Mouse (Mus musculus): ENCODE measurements around the gene Pagr1a. TPM values are rescaled to one million over a fixed set of nuclear protein-coding genes. Genes with fewer than 3 reads are reported as not detected.

Gene Pagr1a
- 43.9 and 47.7 TPM in 2 replicates for polyA plus RNA-seq (2014; fragmentation: Nextera tagmentation; extraction: Ambion mirVana)

- Histone ChIP-seq H3K27ac (ENCODE audit: low read depth) (peak within 1 kb of the TSS; percentile 87), H3K9ac (ENCODE audit: low read length) (peak within 1 kb of the TSS; percentile 73), H3K4me2 (ENCODE audit: low read length) (peak within 1 kb of the TSS; percentile 88), H3K4me3 (ENCODE audit: low read depth, low read length) (peak within 1 kb of the TSS; percentile 72), H3K27me3 (replicated peaks; ENCODE audit: control insufficient read depth, insufficient read depth, low read length) (no peaks in the 10 kb centered on the region), H3K4me1 (replicated peaks; ENCODE audit: control insufficient read depth, insufficient read depth, low read length) (peaks cover 47% of the 10 kb centered on the region), H3K36me3 (ENCODE audit: control insufficient read depth, insufficient read depth, low read length) (peaks cover 31% of the 10 kb centered on the region), H3K9me3 (ENCODE audit: control insufficient read depth, low read length) (no peaks in the 10 kb centered on the region)
- ATAC-seq (replicated peaks; ENCODE audit: low FRiP score, low TSS enrichment, low read depth) = peak; percentile 73
- peak; percentile 99 for DNase-seq (ENCODE audit: low spot score)
- 3% methylated on average over 39 of the region's 39 CpGs for WGBS
Observed at GRCm38 (mm10) chr7:127016971-127017949, at the start of gene Pagr1a. Gene Pagr1a (minus strand): TSS chr7:127017352.

- ATAC-seq (replicated peaks; ENCODE audit: low FRiP score, low TSS enrichment, low read depth) (no peak), DNase-seq (ENCODE audit: low spot score) (no peak)
- Histone ChIP-seq H3K9ac (ENCODE audit: low read length) (no peak overlapping the region), H3K4me3 (ENCODE audit: low read depth, low read length) (no peak overlapping the region), H3K27ac (ENCODE audit: low read depth) (no peak overlapping the region), H3K36me3 (ENCODE audit: control insufficient read depth, insufficient read depth, low read length) (no peaks in the 10 kb centered on the region), H3K27me3 (replicated peaks; ENCODE audit: control insufficient read depth, insufficient read depth, low read length) (no peaks in the 10 kb centered on the region), H3K4me2 (ENCODE audit: low read length) (no peak overlapping the region), H3K9me3 (ENCODE audit: control insufficient read depth, low read length) (0 out of 2 replicates have a peak, but pooled peaks cover 2% of the 10 kb centered on the region), H3K4me1 (replicated peaks; ENCODE audit: control insufficient read depth, insufficient read depth, low read length) (no peaks in the 10 kb centered on the region)
- 63% methylated on average over 4 of the region's 4 CpGs for whole genome bisulfite sequencing
Observed at GRCm38 (mm10) chr7:127066317-127066716, 49.2 kb upstream of the Pagr1a start.

DNA sequence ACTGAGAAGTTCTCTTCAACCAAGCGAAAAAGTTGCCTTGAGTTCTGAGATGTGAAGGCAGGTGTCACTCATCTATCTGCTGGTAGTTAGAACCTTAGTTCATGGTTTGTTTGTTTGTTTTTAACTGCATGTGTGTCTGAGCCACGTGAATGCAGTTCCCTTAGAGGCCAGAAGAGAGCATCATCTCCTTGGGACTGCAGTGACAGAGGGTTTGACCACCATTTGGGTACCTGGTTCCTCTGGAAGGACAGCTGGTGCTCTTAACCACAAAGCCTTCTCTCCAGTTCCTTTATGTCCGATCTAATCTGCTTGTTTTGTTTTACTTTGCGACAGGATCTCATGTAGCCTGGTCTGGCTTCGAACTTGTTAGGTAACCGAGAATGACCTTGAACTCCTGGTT lies 48.4 kb upstream of the Pagr1a start:
- Histone ChIP-seq H3K4me1 (replicated peaks; ENCODE audit: control insufficient read depth, insufficient read depth, low read length) (no peaks in the 10 kb centered on the region), H3K36me3 (ENCODE audit: control insufficient read depth, insufficient read depth, low read length) (no peaks in the 10 kb centered on the region), H3K4me2 (ENCODE audit: low read length) (no peak overlapping the region), H3K4me3 (ENCODE audit: low read depth, low read length) (no peak overlapping the region), H3K9me3 (ENCODE audit: control insufficient read depth, low read length) (0 out of 2 replicates have a peak, but pooled peaks cover 2% of the 10 kb centered on the region), H3K27ac (ENCODE audit: low read depth) (no peak overlapping the region), H3K9ac (ENCODE audit: low read length) (no peak overlapping the region), H3K27me3 (replicated peaks; ENCODE audit: control insufficient read depth, insufficient read depth, low read length) (no peaks in the 10 kb centered on the region)
- ATAC-seq (replicated peaks; ENCODE audit: low FRiP score, low TSS enrichment, low read depth) (no peak), DNase-seq (ENCODE audit: low spot score) (no peak)
- 81% methylated on average over 6 of the region's 6 CpGs for WGBS

DNA sequence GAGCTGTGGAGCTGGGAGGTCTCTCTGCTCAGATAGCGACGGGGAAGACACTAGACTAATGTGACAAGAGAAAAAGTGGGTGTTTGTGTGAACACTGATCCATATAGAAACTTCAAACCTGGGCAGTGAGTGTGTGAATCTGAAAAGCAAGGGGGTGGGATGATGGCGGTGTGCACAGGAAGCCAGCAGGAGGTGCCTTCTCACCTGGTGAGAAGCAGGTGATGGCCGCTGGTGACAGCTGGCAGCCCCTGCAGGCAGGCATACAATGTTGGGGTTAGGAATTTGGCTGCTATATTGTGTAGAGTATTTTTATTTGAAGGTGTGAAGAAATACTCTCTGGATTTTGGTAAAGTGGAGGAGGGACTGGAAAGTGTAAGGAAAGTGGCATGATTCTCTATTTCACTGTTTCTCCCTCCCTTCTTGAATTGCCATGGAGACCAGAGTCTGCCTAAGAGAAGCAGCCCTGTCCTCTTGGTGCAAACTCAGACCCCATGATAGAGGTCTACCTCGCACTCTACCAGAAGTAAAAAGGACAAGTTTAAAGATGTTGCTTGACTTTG lies 38.0 kb upstream of the Pagr1a start:
- DNase-seq (ENCODE audit: low spot score) (no peak), ATAC-seq (replicated peaks; ENCODE audit: low FRiP score, low TSS enrichment, low read depth) (no peak)
- H3K4me2 ChIP-seq (ENCODE audit: low read length) = no peak overlapping the region
- WGBS = 69% methylated on average over 5 of the region's 5 CpGs
- H3K9ac ChIP-seq (ENCODE audit: low read length) = no peak overlapping the region
- no peak overlapping the region for H3K4me3 ChIP-seq (ENCODE audit: low read depth, low read length)
- H3K36me3 ChIP-seq (ENCODE audit: control insufficient read depth, insufficient read depth, low read length) = no peaks in the 10 kb centered on the region
- no peak overlapping the region for H3K27ac ChIP-seq (ENCODE audit: low read depth)
- no peaks in the 10 kb centered on the region for H3K4me1 ChIP-seq (replicated peaks; ENCODE audit: control insufficient read depth, insufficient read depth, low read length)
- H3K9me3 ChIP-seq (ENCODE audit: control insufficient read depth, low read length) = no peaks in the 10 kb centered on the region
- H3K27me3 ChIP-seq (replicated peaks; ENCODE audit: control insufficient read depth, insufficient read depth, low read length) = 0 out of 2 replicates have a peak, but pooled peaks cover 2% of the 10 kb centered on the region

DNA sequence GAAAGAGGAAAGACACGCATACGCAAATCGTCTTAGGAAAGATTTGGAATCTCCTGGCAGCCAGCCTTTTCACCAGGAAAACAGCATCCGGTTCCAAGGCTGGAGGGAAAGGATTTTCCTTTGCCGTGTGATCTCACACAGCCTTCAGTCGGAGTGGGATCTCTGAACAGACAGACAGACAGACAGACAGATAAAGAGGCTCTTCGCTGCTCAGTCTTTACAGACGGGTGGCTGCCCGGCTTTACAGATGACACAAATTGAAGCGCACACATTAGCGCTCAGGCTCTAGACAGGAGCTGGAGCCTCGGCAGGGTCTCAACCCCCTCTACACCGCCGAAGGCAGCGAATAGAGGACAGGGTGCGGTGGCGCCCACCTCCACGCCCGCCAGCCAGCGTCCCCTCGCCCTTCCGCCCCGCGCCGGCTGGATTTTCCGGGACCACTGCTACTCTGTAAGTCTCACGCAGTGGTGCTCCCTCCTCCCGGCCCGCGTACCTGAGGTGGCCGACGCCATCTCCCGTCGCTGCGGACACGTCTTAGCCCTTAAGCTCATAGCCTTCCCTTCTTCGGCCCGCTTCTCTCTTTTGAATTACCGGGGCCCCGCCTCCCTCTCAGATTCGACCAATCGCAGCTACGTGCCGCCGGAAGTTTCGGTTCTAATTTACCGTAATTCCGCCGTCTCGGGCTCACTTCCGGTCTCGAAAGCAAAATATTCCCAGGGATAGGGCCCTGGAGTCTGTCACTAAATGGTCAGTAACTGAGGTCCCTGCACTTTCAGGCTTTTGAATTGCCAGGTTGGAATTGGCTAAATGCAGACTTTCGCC lies 24.9 kb upstream of the Pagr1a start, which contains the start of gene Kif22:
Gene Kif22 (minus strand): TSS at position 621 of the 822 bp plus-strand sequence.
- peaks cover 9% of the 10 kb centered on the region; the same call in 1 of the 2 replicates for H3K36me3 ChIP-seq (ENCODE audit: control insufficient read depth, insufficient read depth, low read length)
- H3K4me3 ChIP-seq (ENCODE audit: low read depth, low read length) = peak within 1 kb of the TSS; percentile 89
- H3K27ac ChIP-seq (ENCODE audit: low read depth) = peak within 1 kb of the TSS; percentile 58
- ATAC-seq (replicated peaks; ENCODE audit: low FRiP score, low TSS enrichment, low read depth) (peak; percentile 88), DNase-seq (ENCODE audit: low spot score) (peak; percentile 92)
- H3K9ac ChIP-seq (ENCODE audit: low read length) = peak within 1 kb of the TSS; percentile 78
- WGBS = under 1% methylated on average over 53 of the region's 53 CpGs
- H3K27me3 ChIP-seq (replicated peaks; ENCODE audit: control insufficient read depth, insufficient read depth, low read length) = no peaks in the 10 kb centered on the region
- peak within 1 kb of the TSS; percentile 64 for H3K4me2 ChIP-seq (ENCODE audit: low read length)
- no peaks in the 10 kb centered on the region for H3K9me3 ChIP-seq (ENCODE audit: control insufficient read depth, low read length)
- peaks cover 13% of the 10 kb centered on the region for H3K4me1 ChIP-seq (replicated peaks; ENCODE audit: control insufficient read depth, insufficient read depth, low read length)

DNA sequence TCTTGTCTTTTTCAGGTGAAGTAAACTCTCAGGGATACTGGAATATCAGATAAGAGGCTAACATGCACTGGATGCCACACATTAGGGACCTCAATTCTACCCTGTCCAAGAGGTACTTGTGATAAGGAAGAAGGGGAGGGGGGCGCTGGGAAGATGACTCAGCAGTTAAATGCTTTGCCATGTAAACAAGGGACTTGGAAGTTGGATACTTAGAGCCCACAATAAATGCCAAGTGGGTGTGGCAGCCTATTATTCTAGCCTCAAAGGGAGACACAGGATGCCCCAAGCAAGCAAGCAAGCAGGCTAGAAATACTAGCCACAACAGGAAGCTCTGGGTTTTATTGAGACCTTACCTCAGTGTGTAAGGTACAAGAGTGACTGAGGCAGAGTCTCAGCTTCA lies 14.1 kb upstream of the Pagr1a start:
- no peak for DNase-seq (ENCODE audit: low spot score)
- peaks cover 79% of the 10 kb centered on the region for H3K36me3 ChIP-seq (ENCODE audit: control insufficient read depth, insufficient read depth, low read length)

GRCm38 (mm10) chr7:127030172-127030571 lies 13.0 kb upstream of the Pagr1a start:
- ATAC-seq (replicated peaks; ENCODE audit: low FRiP score, low TSS enrichment, low read depth) (no peak), DNase-seq (ENCODE audit: low spot score) (no peak)
- Histone ChIP-seq H3K4me3 (ENCODE audit: low read depth, low read length) (no peak overlapping the region), H3K9ac (ENCODE audit: low read length) (no peak overlapping the region), H3K27ac (ENCODE audit: low read depth) (no peak overlapping the region), H3K4me1 (replicated peaks; ENCODE audit: control insufficient read depth, insufficient read depth, low read length) (peaks cover 7% of the 10 kb centered on the region), H3K36me3 (ENCODE audit: control insufficient read depth, insufficient read depth, low read length) (peaks cover 72% of the 10 kb centered on the region), H3K9me3 (ENCODE audit: control insufficient read depth, low read length) (no peaks in the 10 kb centered on the region), H3K4me2 (ENCODE audit: low read length) (no peak overlapping the region), H3K27me3 (replicated peaks; ENCODE audit: control insufficient read depth, insufficient read depth, low read length) (no peaks in the 10 kb centered on the region)
- 96% methylated on average over 1 of the region's 1 CpGs for WGBS

More for the DNA sequence above, 14.1 kb upstream of the Pagr1a start:
- Histone ChIP-seq H3K9ac (ENCODE audit: low read length) (no peak overlapping the region), H3K4me3 (ENCODE audit: low read depth, low read length) (no peak overlapping the region), H3K27ac (ENCODE audit: low read depth) (no peak overlapping the region), H3K9me3 (ENCODE audit: control insufficient read depth, low read length) (no peaks in the 10 kb centered on the region), H3K4me2 (ENCODE audit: low read length) (no peak overlapping the region), H3K27me3 (replicated peaks; ENCODE audit: control insufficient read depth, insufficient read depth, low read length) (no peaks in the 10 kb centered on the region), H3K4me1 (replicated peaks; ENCODE audit: control insufficient read depth, insufficient read depth, low read length) (peaks cover 7% of the 10 kb centered on the region)
- 82% methylated on average over 1 of the region's 1 CpGs for WGBS
- ATAC-seq (replicated peaks; ENCODE audit: low FRiP score, low TSS enrichment, low read depth) = no peak

- no peaks in the 10 kb centered on the region for H3K27me3 ChIP-seq (replicated peaks; ENCODE audit: control insufficient read depth, insufficient read depth, low read length)
- peaks cover 65% of the 10 kb centered on the region for H3K36me3 ChIP-seq (ENCODE audit: control insufficient read depth, insufficient read depth, low read length)
- no peak for DNase-seq (ENCODE audit: low spot score)
- whole genome bisulfite sequencing = 57% methylated on average over 8 of the region's 8 CpGs
- no peaks in the 10 kb centered on the region for H3K9me3 ChIP-seq (ENCODE audit: control insufficient read depth, low read length)
- H3K4me3 ChIP-seq (ENCODE audit: low read depth, low read length) = peak overlapping the region; percentile 91
- H3K4me1 ChIP-seq (replicated peaks; ENCODE audit: control insufficient read depth, insufficient read depth, low read length) = peaks cover 24% of the 10 kb centered on the region
- H3K27ac ChIP-seq (ENCODE audit: low read depth) = peak overlapping the region; percentile 98
- H3K9ac ChIP-seq (ENCODE audit: low read length) = peak overlapping the region; percentile 48
- H3K4me2 ChIP-seq (ENCODE audit: low read length) = peak overlapping the region; percentile 68
- ATAC-seq (replicated peaks; ENCODE audit: low FRiP score, low TSS enrichment, low read depth) = no peak
Observed at GRCm38 (mm10) chr7:127027885-127028284, 10.7 kb upstream of the Pagr1a start.
